Mouse (Mus musculus) heart, adult 2 months (tissue): ENCODE measurements at regions not wholly inside any gene's neighbourhood (a gene's known extent, or its start where the extent isn't known, plus 50 kb on each side); places are given as distances from the start of the nearest gene placed in this dataset.

Experiments
- CTCF ChIP-seq: fragments of 200-600 bp; IDR thresholded peaks from 2 replicates; pipeline ENCODE4 v1.8.1; 2022; ENCODE audit warnings: antibody characterized with exemption, mild to moderate bottlenecking, moderate library complexity
- POLR2A ChIP-seq: fragments of 200-500 bp; IDR thresholded peaks from 2 replicates; pipeline ENCODE4 v1.6.1; 2011; ENCODE audit warnings: mild to moderate bottlenecking, low read depth, low read length, control low read depth; ENCODE audit not compliant: insufficient read depth

DNA sequence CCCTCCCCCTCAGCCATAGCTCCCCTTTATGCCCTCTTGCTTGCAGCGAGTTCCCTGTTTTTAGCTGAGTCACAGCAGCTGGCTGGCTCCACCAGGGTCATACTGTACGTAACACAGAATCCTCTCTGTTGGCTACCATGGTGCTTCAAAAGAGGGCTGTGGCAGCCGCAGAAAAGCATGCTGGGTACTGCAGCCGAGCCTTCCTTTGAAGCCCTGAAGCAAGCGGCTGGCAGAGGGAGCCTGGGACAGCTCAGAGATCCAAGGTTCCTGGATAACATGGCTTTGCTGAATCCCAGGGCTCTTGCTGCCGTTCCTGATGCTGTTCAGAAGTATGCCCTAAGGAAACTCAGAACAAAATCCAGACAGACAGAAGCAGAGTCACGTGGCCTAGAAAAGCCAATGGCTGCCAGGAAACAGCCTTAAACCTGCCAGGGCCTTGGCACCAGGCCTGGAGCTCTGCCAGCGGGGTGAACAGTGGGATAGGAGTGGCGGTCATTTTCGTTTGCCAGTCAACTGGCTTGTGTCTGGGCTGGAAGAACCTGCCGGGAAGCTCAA lies 2887.4 kb upstream of the Gm7489 start:
- TF ChIP-seq CTCF: no peak
- no peak for TF ChIP-seq POLR2A
